Mouse (Mus musculus): ENCODE data around the gene Tbc1d25. TPM values are rescaled to one million over a fixed set of nuclear protein-coding genes. Genes with fewer than 3 reads are reported as not detected.

The Tbc1d25 gene
- total and polyA plus RNA-seq, 2 experiments from 2014 or later, result 6.5 to 12.2 TPM

GRCm38 (mm10) chrX:8206015-8206693, 30.2 kb upstream of the Tbc1d25 start, which contains the start of gene Porcn:
Gene Porcn, minus strand, starts transcription at chrX:8206525.
- Histone ChIP-seq H3K27me3 (ENCODE audit: control insufficient read depth, insufficient read depth, low read length) (no peaks in the 10 kb centered on the region), H3K4me1 (ENCODE audit: control insufficient read depth, insufficient read depth) (no peaks in the 10 kb centered on the region), H3K27ac (ENCODE audit: low read depth) (no peak within 1 kb of the TSS), H3K9ac (replicated peaks; ENCODE audit: low read depth, low read length) (peak within 1 kb of the TSS; percentile 53), H3K4me2 (ENCODE audit: low read depth, low read length) (peak within 1 kb of the TSS; percentile 82), H3K4me3 (ENCODE audit: low read depth, low read length) (peak within 1 kb of the TSS; percentile 59), H3K36me3 (replicated peaks; ENCODE audit: control insufficient read depth, insufficient read depth, low read length) (no peaks in the 10 kb centered on the region), H3K9me3 (replicated peaks; ENCODE audit: control insufficient read depth, low read length) (no peaks in the 10 kb centered on the region)
- peak; percentile 90 for ATAC-seq (ENCODE audit: insufficient read depth, low read depth)
- no peak for TF ChIP-seq EP300 (IDR thresholded peaks at IDR 0.05; ENCODE audit: low read depth)
- TF ChIP-seq CTCF (IDR thresholded peaks at IDR 0.05; ENCODE audit: low read depth), result no peak
- 14% methylated on average over 41 of the region's 46 CpGs for WGBS
- peak; percentile 27 for DNase-seq (ENCODE audit: low spot score)

GRCm38 (mm10) chrX:8205551-8205950, 29.6 kb upstream of the Tbc1d25 start:
- Histone ChIP-seq H3K36me3 (replicated peaks; ENCODE audit: control insufficient read depth, insufficient read depth, low read length) (no peaks in the 10 kb centered on the region), H3K27ac (ENCODE audit: low read depth) (no peak overlapping the region), H3K9ac (replicated peaks; ENCODE audit: low read depth, low read length) (no peak overlapping the region), H3K4me3 (ENCODE audit: low read depth, low read length) (peak overlapping the region; percentile 59; the same call in 1 of the 2 replicates), H3K4me2 (ENCODE audit: low read depth, low read length) (peak overlapping the region; percentile 82), H3K9me3 (replicated peaks; ENCODE audit: control insufficient read depth, low read length) (no peaks in the 10 kb centered on the region), H3K4me1 (ENCODE audit: control insufficient read depth, insufficient read depth) (no peaks in the 10 kb centered on the region), H3K27me3 (ENCODE audit: control insufficient read depth, insufficient read depth, low read length) (no peaks in the 10 kb centered on the region)
- DNase-seq (ENCODE audit: low spot score) (no peak), ATAC-seq (ENCODE audit: insufficient read depth, low read depth) (no peak)
- TF ChIP-seq EP300 (IDR thresholded peaks at IDR 0.05; ENCODE audit: low read depth) (no peak), CTCF (IDR thresholded peaks at IDR 0.05; ENCODE audit: low read depth) (no peak)
- 44% methylated on average over 7 of the region's 7 CpGs for WGBS

- Histone ChIP-seq H3K4me3 (ENCODE audit: low read depth, low read length) (no peak overlapping the region), H3K9ac (replicated peaks; ENCODE audit: low read depth, low read length) (no peak overlapping the region), H3K36me3 (replicated peaks; ENCODE audit: control insufficient read depth, insufficient read depth, low read length) (no peaks in the 10 kb centered on the region), H3K4me1 (ENCODE audit: control insufficient read depth, insufficient read depth) (no peaks in the 10 kb centered on the region), H3K27me3 (ENCODE audit: control insufficient read depth, insufficient read depth, low read length) (no peaks in the 10 kb centered on the region), H3K27ac (ENCODE audit: low read depth) (no peak overlapping the region), H3K4me2 (ENCODE audit: low read depth, low read length) (no peak overlapping the region), H3K9me3 (replicated peaks; ENCODE audit: control insufficient read depth, low read length) (no peaks in the 10 kb centered on the region)
- DNase-seq (ENCODE audit: low spot score) (no peak), ATAC-seq (ENCODE audit: insufficient read depth, low read depth) (no peak)
- WGBS, result 64% methylated on average over 4 of the region's 4 CpGs
- no peak for TF ChIP-seq CTCF (IDR thresholded peaks at IDR 0.05; ENCODE audit: low read depth)
- TF ChIP-seq EP300 (IDR thresholded peaks at IDR 0.05; ENCODE audit: low read depth), result no peak
Observed at GRCm38 (mm10) chrX:8205088-8205487, 29.1 kb upstream of the Tbc1d25 start.

GRCm38 (mm10) chrX:8204076-8204475, 28.1 kb upstream of the Tbc1d25 start:
- Histone ChIP-seq H3K27ac (ENCODE audit: low read depth) (no peak overlapping the region), H3K4me2 (ENCODE audit: low read depth, low read length) (no peak overlapping the region), H3K36me3 (replicated peaks; ENCODE audit: control insufficient read depth, insufficient read depth, low read length) (no peaks in the 10 kb centered on the region), H3K4me3 (ENCODE audit: low read depth, low read length) (no peak overlapping the region), H3K27me3 (ENCODE audit: control insufficient read depth, insufficient read depth, low read length) (no peaks in the 10 kb centered on the region), H3K9me3 (replicated peaks; ENCODE audit: control insufficient read depth, low read length) (no peaks in the 10 kb centered on the region), H3K4me1 (ENCODE audit: control insufficient read depth, insufficient read depth) (no peaks in the 10 kb centered on the region), H3K9ac (replicated peaks; ENCODE audit: low read depth, low read length) (no peak overlapping the region)
- no peak for DNase-seq (ENCODE audit: low spot score)
- WGBS, result 77% methylated on average over 10 of the region's 10 CpGs
- no peak for TF ChIP-seq CTCF (IDR thresholded peaks at IDR 0.05; ENCODE audit: low read depth)
- TF ChIP-seq EP300 (IDR thresholded peaks at IDR 0.05; ENCODE audit: low read depth), result no peak
- ATAC-seq (ENCODE audit: insufficient read depth, low read depth), result no peak

- DNase-seq (ENCODE audit: low spot score) (no peak), ATAC-seq (ENCODE audit: insufficient read depth, low read depth) (no peak)
- TF ChIP-seq EP300 (IDR thresholded peaks at IDR 0.05; ENCODE audit: low read depth) (no peak), CTCF (IDR thresholded peaks at IDR 0.05; ENCODE audit: low read depth) (no peak)
- no peaks in the 10 kb centered on the region for H3K27me3 ChIP-seq (ENCODE audit: control insufficient read depth, insufficient read depth, low read length)
- no peaks in the 10 kb centered on the region for H3K9me3 ChIP-seq (replicated peaks; ENCODE audit: control insufficient read depth, low read length)
- no peak overlapping the region for H3K4me2 ChIP-seq (ENCODE audit: low read depth, low read length)
- WGBS, result 87% methylated on average over 13 of the region's 14 CpGs
- no peaks in the 10 kb centered on the region for H3K36me3 ChIP-seq (replicated peaks; ENCODE audit: control insufficient read depth, insufficient read depth, low read length)
- no peaks in the 10 kb centered on the region for H3K4me1 ChIP-seq (ENCODE audit: control insufficient read depth, insufficient read depth)
- H3K9ac ChIP-seq (replicated peaks; ENCODE audit: low read depth, low read length), result no peak overlapping the region
- no peak overlapping the region for H3K4me3 ChIP-seq (ENCODE audit: low read depth, low read length)
- no peak overlapping the region for H3K27ac ChIP-seq (ENCODE audit: low read depth)
Observed at GRCm38 (mm10) chrX:8203105-8203504, 27.1 kb upstream of the Tbc1d25 start.

GRCm38 (mm10) chrX:8193419-8193723, 17.4 kb upstream of the Tbc1d25 start, which contains the start of gene Ebp:
Gene Ebp, minus strand, starts transcription at chrX:8193512.
- peaks cover 4% of the 10 kb centered on the region; the same call in 1 of the 2 replicates for H3K4me1 ChIP-seq (ENCODE audit: control insufficient read depth, insufficient read depth)
- no peak for DNase-seq (ENCODE audit: low spot score)
- ATAC-seq (ENCODE audit: insufficient read depth, low read depth), result peak; percentile 43; the same call in 1 of the 2 replicates
- H3K27ac ChIP-seq (ENCODE audit: low read depth), result peak within 1 kb of the TSS; percentile 58
- H3K9ac ChIP-seq (replicated peaks; ENCODE audit: low read depth, low read length), result peak within 1 kb of the TSS; percentile 60
- peak within 1 kb of the TSS; percentile 60 for H3K4me3 ChIP-seq (ENCODE audit: low read depth, low read length)
- peak within 1 kb of the TSS; percentile 71 for H3K4me2 ChIP-seq (ENCODE audit: low read depth, low read length)
- no peak for TF ChIP-seq EP300 (IDR thresholded peaks at IDR 0.05; ENCODE audit: low read depth)
- no peak for TF ChIP-seq CTCF (IDR thresholded peaks at IDR 0.05; ENCODE audit: low read depth)
- H3K27me3 ChIP-seq (ENCODE audit: control insufficient read depth, insufficient read depth, low read length), result no peaks in the 10 kb centered on the region
- H3K9me3 ChIP-seq (replicated peaks; ENCODE audit: control insufficient read depth, low read length), result no peaks in the 10 kb centered on the region
- no peaks in the 10 kb centered on the region for H3K36me3 ChIP-seq (replicated peaks; ENCODE audit: control insufficient read depth, insufficient read depth, low read length)
- 20% methylated on average over 10 of the region's 10 CpGs for WGBS

All from heart, postnatal 0 days (tissue).